Mouse (Mus musculus) lung, postnatal 25 days (tissue): ENCODE measurements around the gene Kcnq2.

Source experiments
- DNase-seq: peaks from one replicate; pipeline ENCODE4 v3.0.0; 2022; ENCODE audit warnings: low spot score

Kcnq2 gene

GRCm38 (mm10) chr2:181041941-181042340, 93.2 kb downstream of the Kcnq2 start:
- no peak for DNase-seq

DNA sequence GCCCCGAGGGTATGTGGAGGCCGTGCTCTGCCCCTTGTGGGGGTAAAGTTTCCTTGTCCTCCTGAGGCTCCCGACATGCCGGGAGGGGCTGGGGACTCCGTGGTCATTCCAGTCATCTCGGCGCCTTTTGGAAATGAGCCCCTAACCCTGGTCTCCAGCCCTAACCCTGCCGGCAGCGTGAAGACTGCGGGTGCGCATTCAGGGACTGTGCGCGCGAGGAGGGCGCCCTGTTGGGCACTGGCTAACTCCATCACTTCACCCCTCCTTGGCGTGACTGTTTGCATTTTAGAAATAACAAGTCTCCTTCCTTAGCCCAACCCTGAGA, 95.8 kb downstream of the Kcnq2 start:
- no peak for DNase-seq

DNA sequence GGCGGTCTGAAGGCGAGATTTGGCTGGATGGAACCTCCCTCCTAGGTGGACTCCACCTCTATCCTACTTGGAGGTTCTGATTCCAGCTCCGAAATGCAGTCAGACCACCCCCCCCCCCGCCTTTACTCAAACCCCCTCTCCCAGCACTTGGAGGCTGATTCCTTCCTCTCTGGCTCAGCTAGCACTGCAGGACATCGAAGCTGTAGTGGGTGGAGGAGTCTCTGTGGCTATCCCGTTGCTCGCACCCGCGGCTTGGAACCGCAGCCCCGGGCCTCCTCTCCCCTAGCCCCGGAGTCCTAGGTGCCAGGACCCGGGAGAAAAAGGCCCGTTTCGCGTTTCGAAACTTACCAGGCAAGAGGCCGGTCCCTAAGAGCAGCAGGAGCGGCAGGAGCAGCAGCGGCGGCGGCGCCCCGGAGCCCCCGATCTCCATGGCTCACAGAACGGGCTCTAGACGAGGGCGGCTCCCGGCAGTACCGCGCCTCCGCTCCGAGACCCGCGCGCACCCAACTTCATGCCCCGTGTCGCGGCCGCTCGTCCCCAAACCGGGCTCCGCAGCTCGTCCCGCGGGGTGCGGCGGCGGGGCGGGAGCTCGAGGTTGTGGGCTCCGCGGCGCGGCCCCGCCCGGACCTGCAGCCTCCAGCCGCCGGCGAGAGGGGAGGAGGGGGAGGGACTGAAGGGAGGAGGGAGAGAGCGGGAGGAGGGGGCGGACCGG, 96.3 kb downstream of the Kcnq2 start:
- no peak for DNase-seq

DNA sequence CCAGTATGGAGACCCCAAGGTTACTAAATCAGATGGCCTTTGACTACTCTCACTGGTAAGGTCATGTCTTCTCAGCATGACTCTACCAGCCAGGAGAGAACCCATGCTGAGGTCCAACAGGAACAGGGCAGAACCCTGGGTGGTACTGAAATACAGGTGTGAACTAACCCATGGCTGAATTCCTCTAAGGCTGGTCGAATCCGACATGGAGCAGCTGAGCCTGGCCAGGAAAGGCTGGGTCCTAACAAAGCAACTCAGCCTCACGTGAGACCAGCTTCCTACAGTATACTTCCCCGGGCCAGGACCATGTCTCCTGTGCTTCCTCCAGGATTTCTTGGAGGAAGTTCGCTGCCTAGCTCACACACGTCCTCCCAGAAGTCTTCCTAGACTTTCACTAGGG, 98.5 kb downstream of the Kcnq2 start:
- DNase-seq, result no peak

DNA sequence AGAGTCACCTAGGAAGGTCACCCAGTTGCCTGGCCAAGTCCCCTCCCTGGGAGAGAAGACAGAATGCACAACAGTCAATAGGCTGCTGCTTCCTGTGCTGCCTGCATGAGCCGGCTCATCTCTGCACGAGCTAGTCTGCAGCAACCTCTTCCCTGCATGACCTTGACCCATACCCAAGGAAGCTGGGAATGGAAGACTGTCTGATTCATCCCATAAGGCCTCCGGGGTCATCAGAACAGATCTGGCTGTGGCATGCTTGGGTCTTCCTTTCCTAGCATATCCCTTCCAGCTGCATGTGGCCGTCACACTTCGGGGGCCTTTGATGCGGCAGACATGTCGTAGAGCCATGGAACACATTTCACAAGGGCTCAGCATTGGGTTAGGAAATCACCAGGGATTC, 99.9 kb downstream of the Kcnq2 start:
- DNase-seq, result no peak

DNA sequence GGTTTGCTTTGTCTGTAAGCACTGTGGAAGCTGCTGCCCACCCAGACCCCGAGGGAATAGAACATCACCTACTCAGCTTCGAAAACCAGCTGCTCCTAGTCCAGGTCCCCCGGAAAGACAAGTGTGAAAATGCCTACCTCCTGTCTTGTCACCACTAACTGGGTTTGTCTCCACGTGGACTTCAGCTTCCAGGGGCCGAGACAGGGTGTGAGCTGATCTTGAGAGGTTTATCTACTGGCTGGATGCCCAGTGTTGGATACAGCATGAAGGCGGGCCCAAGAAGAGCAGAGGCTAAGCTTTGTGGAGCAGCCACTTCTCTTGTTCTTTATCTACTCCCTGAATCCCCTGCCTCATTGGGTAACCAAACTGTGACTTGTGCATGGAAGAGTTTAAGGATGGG, 101.8 kb downstream of the Kcnq2 start:
- peak; percentile 5 for DNase-seq

DNA sequence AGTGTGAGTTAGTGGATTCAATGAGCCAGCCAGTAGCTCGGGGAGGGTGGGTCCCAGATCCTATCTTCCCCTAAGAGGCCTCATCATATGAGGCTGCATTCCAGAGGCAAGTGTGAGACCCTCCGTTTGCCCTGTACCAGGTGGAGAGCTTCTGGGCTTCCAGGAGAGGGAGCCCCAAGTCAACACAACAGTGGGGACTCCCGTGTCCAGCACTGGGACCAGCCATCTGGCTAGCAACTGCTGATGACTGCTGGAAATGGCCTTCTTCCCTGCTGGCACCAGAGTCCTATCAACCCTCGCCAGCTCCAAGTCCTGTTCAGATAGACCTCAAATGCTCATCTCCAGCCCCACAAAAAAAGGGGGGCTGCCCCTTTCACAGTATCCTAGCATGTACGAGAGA, 102.7 kb downstream of the Kcnq2 start:
- no peak for DNase-seq

- DNase-seq, result no peak
Measured at GRCm38 (mm10) chr2:181031406-181031934, 103.6 kb downstream of the Kcnq2 start.
